Mouse (Mus musculus): Measurements from ENCODE around the gene Ublcp1. TPM values are rescaled to one million over a fixed set of nuclear protein-coding genes. Genes with fewer than 3 reads are reported as not detected.

Ublcp1 gene
- total and polyA plus RNA-seq, 3 experiments, result 18.9 to 34.1 (median 26.7) TPM

GRCm38 (mm10) chr11:44496217-44496616 is 25.9 kb upstream of the Ublcp1 start (continued):
- TF ChIP-seq TCF12 (IDR thresholded peaks at IDR 0.05; ENCODE audit: low read depth, low read length), result peak; percentile 94
- 0 out of 2 replicates have a peak, but pooled peaks have one; percentile 16 for TF ChIP-seq E2F4 (IDR thresholded peaks at IDR 0.05; ENCODE audit: insufficient replicate concordance, low read depth, low read length)
- peak; percentile 92 for TF ChIP-seq ETS1 (conservative IDR thresholded peaks at IDR 0.05; ENCODE audit: low read depth, low read length)
- peak; percentile 84 for TF ChIP-seq BHLHE40 (IDR thresholded peaks at IDR 0.05; ENCODE audit: low read depth, low read length)
- peak; percentile 96 for TF ChIP-seq RCOR1 (conservative IDR thresholded peaks at IDR 0.05; ENCODE audit: low read depth, low read length)
- TF ChIP-seq NELFE (IDR thresholded peaks at IDR 0.05; ENCODE audit: low read depth, low read length), result peak; percentile 57; the same call in 1 of the 2 replicates
- TF ChIP-seq CHD1 (IDR thresholded peaks at IDR 0.05; ENCODE audit: low read depth, low read length), result no peak
- no peak for TF ChIP-seq ZMIZ1 (IDR thresholded peaks at IDR 0.05; ENCODE audit: low read depth, low read length)
- TF ChIP-seq MXI1 (IDR thresholded peaks at IDR 0.05; ENCODE audit: low read depth, low read length), result peak; percentile 46; the same call in 1 of the 2 replicates
- TF ChIP-seq POLR2A (IDR thresholded peaks at IDR 0.05; ENCODE audit: low read depth, low read length), result peak; percentile 54
- peak; percentile 87 for TF ChIP-seq JUND (conservative IDR thresholded peaks at IDR 0.05; ENCODE audit: low read depth, low read length)
- TF ChIP-seq MAFK (IDR thresholded peaks at IDR 0.05; ENCODE audit: insufficient replicate concordance, low read length), result peak; percentile 70
- peak; percentile 37 for TF ChIP-seq SMC3 (IDR thresholded peaks at IDR 0.05; ENCODE audit: low read depth, low read length)
- TF ChIP-seq CHD2 (IDR thresholded peaks at IDR 0.05; ENCODE audit: low read length), result peak; percentile 87
- peak; percentile 97 for TF ChIP-seq IRF4 (IDR thresholded peaks at IDR 0.05; ENCODE audit: low read depth, low read length)
- peak; percentile 84 for TF ChIP-seq SIN3A (IDR thresholded peaks at IDR 0.05; ENCODE audit: low read length)

DNA sequence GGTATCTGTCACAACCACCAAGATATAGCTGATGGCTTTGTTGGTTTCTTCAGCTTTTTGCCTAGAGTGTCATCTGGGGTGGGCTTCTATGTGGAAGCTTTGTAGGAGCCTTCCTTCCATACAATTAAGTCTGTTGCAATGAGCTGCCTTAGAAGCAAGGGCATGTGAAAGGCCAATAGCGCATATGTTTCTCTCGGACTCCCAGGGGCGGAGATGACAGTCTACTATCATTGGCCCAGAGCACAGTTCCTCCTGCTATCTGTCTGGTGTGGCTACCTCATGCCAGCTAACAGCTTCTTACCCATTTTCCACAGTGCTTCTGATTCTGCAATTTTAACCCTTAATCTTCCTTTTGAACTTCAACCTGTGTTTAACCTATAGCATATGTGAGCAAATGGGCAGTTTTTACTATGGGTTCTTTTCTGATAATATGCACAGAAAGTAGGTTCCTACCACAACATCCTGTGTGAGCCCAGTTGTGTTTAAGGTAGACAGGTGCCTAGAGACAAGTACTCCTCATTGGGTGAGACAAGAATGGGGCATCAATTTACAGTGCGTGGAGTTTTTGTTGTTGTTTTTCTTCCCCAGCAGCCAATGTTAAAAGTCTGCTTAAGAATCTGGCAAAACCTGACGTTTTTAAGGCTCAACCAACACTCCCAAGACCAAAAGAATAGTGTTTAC is 24.5 kb upstream of the Ublcp1 start:
- Histone ChIP-seq H3K79me2 (replicated peaks; ENCODE audit: control insufficient read depth, extremely low read depth, insufficient read depth, poor library complexity, severe bottlenecking) (no peaks in the 10 kb centered on the region), H3K4me1 (ENCODE audit: control insufficient read depth in 1 of 2, insufficient read depth in 2 of 2) (peaks cover 16 to 52% of the 10 kb centered on the region in 2 experiments), H3K4me3 (replicated peaks in 1 of 3; ENCODE audit: low read depth in 2 of 3, low read length in 2 of 3, poor library complexity in 1 of 3) (no peak overlapping the region), H3K27me3 (replicated peaks) (no peaks in the 10 kb centered on the region), H3K27ac (ENCODE audit: insufficient read depth, low read depth) (no peak overlapping the region), H3K9me3 (replicated peaks; ENCODE audit: low read length) (no peaks in the 10 kb centered on the region), H3K4me2 (ENCODE audit: insufficient read depth, low read depth, poor library complexity, severe bottlenecking) (no peak overlapping the region), H3K36me3 (replicated peaks in 1 of 2; ENCODE audit: control insufficient read depth in 1 of 2, insufficient read depth in 1 of 2, low read length in 1 of 2) (no peaks in the 10 kb centered on the region), H3K9ac (ENCODE audit: insufficient read depth, low read depth) (no peak overlapping the region)
- no peak for DNase-seq (ENCODE audit: extremely low read depth)
- no peak for TF ChIP-seq MEF2A (IDR thresholded peaks at IDR 0.05; ENCODE audit: borderline replicate concordance, low read depth, low read length)
- TF ChIP-seq JUND (conservative IDR thresholded peaks at IDR 0.05; ENCODE audit: low read depth, low read length), result no peak
- TF ChIP-seq KAT2A (IDR thresholded peaks at IDR 0.05; ENCODE audit: insufficient replicate concordance, low read length), result no peak
- in situ Hi-C loops (cut with MboI; ENCODE audit: low pct_ligation_motif_present, low pct_unique_long_range_greater_than_20kb, low sequenced_read_pairs), result no loop called here
- dilution Hi-C loops (cut with MboI; ENCODE audit: extremely low pct_ligation_motif_present, extremely low pct_unique_long_range_greater_than_20kb, low sequenced_read_pairs), result no loop called here

Data from CH12.LX (cell line).